In the genomic region with DNA sequence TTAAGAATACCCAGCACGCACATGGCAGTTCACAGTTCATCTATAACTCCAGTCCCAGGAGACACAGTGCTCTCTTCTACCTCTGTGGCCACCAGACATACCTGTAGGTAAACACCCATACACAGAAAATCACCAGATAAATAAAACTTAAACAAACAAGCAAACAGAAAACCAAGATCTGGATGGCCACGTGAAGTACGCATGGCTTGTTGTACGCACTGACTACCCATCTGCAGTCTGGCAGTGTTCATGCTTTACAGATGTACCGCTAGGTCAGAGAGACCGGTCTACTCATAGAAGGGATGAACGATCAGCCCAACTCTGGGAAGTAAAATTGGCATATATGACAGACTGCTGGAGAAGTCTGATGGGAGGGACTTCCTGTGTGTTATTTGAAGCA, we compare ENCODE assay signal across 24 mouse cellular contexts. TPM values are rescaled to one million over a fixed set of nuclear protein-coding genes. Genes with fewer than 3 reads are reported as not detected.
A peak's percentile ranks its signal among the peaks of the same experiment; 100 is the strongest.
DNase-seq lines count a peak whose midpoint lies in the region; ATAC-seq and TF ChIP-seq lines count a peak whose summit lies in the region.
"Had no signal": no experiment of that assay in that cellular context is flagged by ENCODE, and none has a peak within 500 bp of the region (broad histone marks: within the 10 kb centered on the region; RNA-seq: fewer than 3 reads in every experiment).

No protein-coding gene starts in this region.

- no peak for TF ChIP-seq POLR2A in liver, adult 2 months (IDR thresholded peaks at IDR 0.05; ENCODE audit: extremely low read depth, insufficient read depth, low read length)

- H3K36me3 ChIP-seq in embryonic facial prominence, embryonic 12.5 days = no peaks in the 10 kb centered on the region
- H3K36me3 ChIP-seq in embryonic facial prominence, embryonic 10.5 days (replicated peaks) = no peaks in the 10 kb centered on the region
- no peaks in the 10 kb centered on the region for H3K36me3 ChIP-seq in liver, adult 2 months (ENCODE audit: control insufficient read depth, insufficient read depth, low read length)
- no peaks in the 10 kb centered on the region for H3K36me3 ChIP-seq in liver, embryonic 11.5 days (ENCODE audit: control insufficient read depth, insufficient read depth, low read length)
- no peaks in the 10 kb centered on the region for H3K36me3 ChIP-seq in liver, embryonic 15.5 days (replicated peaks)
- H3K36me3 ChIP-seq in liver, embryonic 12.5 days = no peaks in the 10 kb centered on the region
- no peaks in the 10 kb centered on the region; the same call in 1 of the 2 replicates for H3K36me3 ChIP-seq in liver, embryonic 16.5 days (ENCODE audit: control insufficient read depth, insufficient read depth)
- H3K36me3 ChIP-seq: forebrain, embryonic 15.5 days; G1E had no signal

- TF ChIP-seq CTCF in liver, adult 2 months (IDR thresholded peaks at IDR 0.05; ENCODE audit: low read depth, low read length) = no peak

- DNase-seq in embryonic facial prominence, embryonic 10.5 days (ENCODE audit: low spot score) = no peak
- DNase-seq in liver, adult 2 months (ENCODE audit: extremely low read depth, low read depth, low spot score) = peak; percentile 91
- DNase-seq in liver, embryonic 11.5 days (ENCODE audit: low spot score) = no peak
- DNase-seq: adrenal gland, adult 8-10 months; adrenal gland, postnatal 14 days; adrenal gland, postnatal 36 days; B cell, adult 2 months; cerebellum, adult 11-12 months; cerebellum, adult 2 months; cerebellum, adult 9-10 months; cerebellum, postnatal 10 days; cerebellum, postnatal 25 days had no signal

- no peak overlapping the region for H3K4me3 ChIP-seq in embryonic facial prominence, embryonic 12.5 days
- H3K4me3 ChIP-seq in embryonic facial prominence, embryonic 10.5 days = no peak overlapping the region
- H3K4me3 ChIP-seq in liver, adult 2 months (ENCODE audit: insufficient read depth, low read depth, low read length) = no peak overlapping the region
- no peak overlapping the region for H3K4me3 ChIP-seq in liver, embryonic 11.5 days (ENCODE audit: low read depth, low read length)
- no peak overlapping the region for H3K4me3 ChIP-seq in liver, embryonic 15.5 days (replicated peaks)
- no peak overlapping the region for H3K4me3 ChIP-seq in liver, embryonic 12.5 days
- no peak overlapping the region for H3K4me3 ChIP-seq in liver, embryonic 16.5 days (ENCODE audit: low read depth, low read length)
- H3K4me3 ChIP-seq: forebrain, embryonic 13.5 days; forebrain, embryonic 15.5 days had no signal

- H3K79me2 ChIP-seq in liver, adult 2 months (ENCODE audit: control insufficient read depth, insufficient read depth, low read length) = peaks cover 18% of the 10 kb centered on the region; the same call in 1 of the 2 replicates

- H3K27ac ChIP-seq in embryonic facial prominence, embryonic 12.5 days = no peak overlapping the region
- H3K27ac ChIP-seq in embryonic facial prominence, embryonic 10.5 days (replicated peaks) = no peak overlapping the region
- peak overlapping the region; percentile 90 for H3K27ac ChIP-seq in liver, adult 2 months (replicated peaks; ENCODE audit: insufficient read depth, low read depth, low read length)
- no peak overlapping the region for H3K27ac ChIP-seq in liver, embryonic 11.5 days (ENCODE audit: low read depth, low read length)
- peak overlapping the region; percentile 65 for H3K27ac ChIP-seq in liver, embryonic 15.5 days (replicated peaks)
- no peak overlapping the region for H3K27ac ChIP-seq in liver, embryonic 12.5 days
- peak overlapping the region; percentile 58 for H3K27ac ChIP-seq in liver, embryonic 16.5 days (ENCODE audit: low read length)
- H3K27ac ChIP-seq: forebrain, embryonic 13.5 days; forebrain, embryonic 15.5 days had no signal

- no peak overlapping the region for H3K9ac ChIP-seq in embryonic facial prominence, embryonic 12.5 days
- H3K9ac ChIP-seq in liver, adult 2 months (ENCODE audit: low read depth, low read length) = peak overlapping the region; percentile 44; the same call in 1 of the 2 replicates
- no peak overlapping the region for H3K9ac ChIP-seq in liver, embryonic 11.5 days (ENCODE audit: low read depth, low read length)
- no peak overlapping the region for H3K9ac ChIP-seq in liver, embryonic 15.5 days
- no peak overlapping the region for H3K9ac ChIP-seq in liver, embryonic 12.5 days
- H3K9ac ChIP-seq in liver, embryonic 16.5 days (ENCODE audit: low read depth, low read length) = no peak overlapping the region
- H3K9ac ChIP-seq: forebrain, embryonic 13.5 days; forebrain, embryonic 15.5 days had no signal

- no peak overlapping the region for H3K4me2 ChIP-seq in embryonic facial prominence, embryonic 12.5 days (replicated peaks)
- H3K4me2 ChIP-seq in liver, embryonic 11.5 days = no peak overlapping the region
- no peak overlapping the region for H3K4me2 ChIP-seq in liver, embryonic 15.5 days
- no peak overlapping the region for H3K4me2 ChIP-seq in liver, embryonic 12.5 days
- H3K4me2 ChIP-seq in liver, embryonic 16.5 days (ENCODE audit: low read depth, low read length) = no peak overlapping the region
- H3K4me2 ChIP-seq: forebrain, embryonic 13.5 days; forebrain, embryonic 15.5 days had no signal

- WGBS in embryonic facial prominence, embryonic 12.5 days = 95% methylated on average over 7 of the region's 7 CpGs
- WGBS in embryonic facial prominence, embryonic 10.5 days = 94% methylated on average over 7 of the region's 7 CpGs
- 37% methylated on average over 7 of the region's 7 CpGs for WGBS in liver, adult 2 months
- 88% methylated on average over 7 of the region's 7 CpGs for WGBS in liver, embryonic 11.5 days
- 79% methylated on average over 7 of the region's 7 CpGs for WGBS in liver, embryonic 15.5 days (ENCODE audit: insufficient replicate concordance)
- 76% methylated on average over 7 of the region's 7 CpGs for WGBS in liver, embryonic 12.5 days (ENCODE audit: insufficient replicate concordance)
- 77% methylated on average over 7 of the region's 7 CpGs for WGBS in liver, embryonic 16.5 days (ENCODE audit: insufficient replicate concordance)

- no peaks in the 10 kb centered on the region for H3K27me3 ChIP-seq in embryonic facial prominence, embryonic 12.5 days
- no peaks in the 10 kb centered on the region for H3K27me3 ChIP-seq in embryonic facial prominence, embryonic 10.5 days (replicated peaks; ENCODE audit: low read depth, poor library complexity, severe bottlenecking)
- no peaks in the 10 kb centered on the region for H3K27me3 ChIP-seq in liver, adult 2 months (ENCODE audit: control insufficient read depth, insufficient read depth, low read length)
- no peaks in the 10 kb centered on the region for H3K27me3 ChIP-seq in liver, embryonic 11.5 days (replicated peaks; ENCODE audit: control insufficient read depth, insufficient read depth, low read length)
- no peaks in the 10 kb centered on the region for H3K27me3 ChIP-seq in liver, embryonic 15.5 days
- H3K27me3 ChIP-seq in liver, embryonic 12.5 days (replicated peaks) = no peaks in the 10 kb centered on the region
- no peaks in the 10 kb centered on the region for H3K27me3 ChIP-seq in liver, embryonic 16.5 days (ENCODE audit: control insufficient read depth, insufficient read depth, low read depth, low read length)
- H3K27me3 ChIP-seq: CH12.LX; forebrain, embryonic 13.5 days; forebrain, embryonic 15.5 days; Patski had no signal

- H3K9me3 ChIP-seq in embryonic facial prominence, embryonic 12.5 days = no peaks in the 10 kb centered on the region
- no peaks in the 10 kb centered on the region for H3K9me3 ChIP-seq in embryonic facial prominence, embryonic 10.5 days
- no peaks in the 10 kb centered on the region for H3K9me3 ChIP-seq in liver, embryonic 11.5 days (ENCODE audit: control insufficient read depth, low read length)
- H3K9me3 ChIP-seq in liver, embryonic 15.5 days (replicated peaks) = no peaks in the 10 kb centered on the region
- no peaks in the 10 kb centered on the region for H3K9me3 ChIP-seq in liver, embryonic 12.5 days (replicated peaks)
- H3K9me3 ChIP-seq in liver, embryonic 16.5 days (replicated peaks; ENCODE audit: control insufficient read depth, low read length) = no peaks in the 10 kb centered on the region
- H3K9me3 ChIP-seq: forebrain, embryonic 13.5 days; forebrain, embryonic 15.5 days had no signal

- no peaks in the 10 kb centered on the region for H3K4me1 ChIP-seq in embryonic facial prominence, embryonic 12.5 days
- H3K4me1 ChIP-seq in embryonic facial prominence, embryonic 10.5 days = peaks cover 5% of the 10 kb centered on the region
- peaks cover 35% of the 10 kb centered on the region for H3K4me1 ChIP-seq in liver, adult 2 months (ENCODE audit: control insufficient read depth, insufficient read depth, low read length)
- peaks cover 4% of the 10 kb centered on the region; the same call in 1 of the 2 replicates for H3K4me1 ChIP-seq in liver, embryonic 11.5 days (replicated peaks; ENCODE audit: control insufficient read depth, insufficient read depth, low read length)
- peaks cover 20% of the 10 kb centered on the region for H3K4me1 ChIP-seq in liver, embryonic 15.5 days (replicated peaks)
- peaks cover 11% of the 10 kb centered on the region for H3K4me1 ChIP-seq in liver, embryonic 12.5 days
- H3K4me1 ChIP-seq in liver, embryonic 16.5 days (ENCODE audit: control insufficient read depth, low read depth, low read length) = peaks cover 12% of the 10 kb centered on the region
- H3K4me1 ChIP-seq: forebrain, embryonic 13.5 days; forebrain, embryonic 15.5 days had no signal

- 0 out of 2 replicates have a peak, but pooled peaks have one; percentile 15 for ATAC-seq in embryonic facial prominence, embryonic 12.5 days (ENCODE audit: insufficient number of reproducible peaks, insufficient read depth, low FRiP score, low TSS enrichment)
- no peak for ATAC-seq in liver, embryonic 11.5 days (replicated peaks; ENCODE audit: low FRiP score)
- ATAC-seq in liver, embryonic 15.5 days (ENCODE audit: insufficient read depth) = no peak
- no peak for ATAC-seq in liver, embryonic 12.5 days
- no peak for ATAC-seq in liver, embryonic 16.5 days (ENCODE audit: low read depth)
- no peak for ATAC-seq in megakaryocyte, adult 5-6 weeks (ENCODE audit: poor library complexity, severe bottlenecking)
- ATAC-seq: forebrain, embryonic 13.5 days; forebrain, embryonic 15.5 days; Patski had no signal

RNA-seq across cellular contexts. Expression of a gene that starts 27.8 kb away (rescaled TPM):
- polyA plus RNA-seq in embryonic facial prominence, embryonic 12.5 days (2016; fragmentation: Nextera tagmentation; extraction: Ambion mirVana) = 14.2 and 18.6 TPM in 2 replicates
- polyA plus RNA-seq in embryonic facial prominence, embryonic 10.5 days (2016; fragmentation: Nextera tagmentation; extraction: Ambion mirVana) = 21.3 and 26.4 TPM in 2 replicates
- 77.3 and 102 TPM in 2 replicates for total RNA-seq in liver, adult 2 months (2014; rRNA removed)
- polyA plus RNA-seq in liver, adult 2 months (2012; rRNA removed) = 180 and 217 TPM in 2 replicates
- 21.2 and 24.8 TPM in 2 replicates for polyA plus RNA-seq in liver, embryonic 11.5 days (2014; fragmentation: Nextera tagmentation; extraction: Ambion mirVana)
- 37.5 and 47.3 TPM in 2 replicates for polyA plus RNA-seq in liver, embryonic 15.5 days (2015; fragmentation: Nextera tagmentation; extraction: Ambion mirVana)
- 17.9 and 18.2 TPM in 2 replicates for polyA plus RNA-seq in liver, embryonic 12.5 days (2016; fragmentation: Nextera tagmentation; extraction: Ambion mirVana)
- 57.6 and 62.3 TPM in 2 replicates for polyA plus RNA-seq in liver, embryonic 16.5 days (2015; fragmentation: Nextera tagmentation; extraction: Ambion mirVana)
- 1.0 and 1.5 TPM in 2 replicates for total RNA-seq in megakaryocyte, adult 5-6 weeks (2015)
- total RNA-seq in megakaryocyte, adult 5-6 weeks (2017) = 0.37 and 1.1 TPM in 2 replicates
- polyA plus RNA-seq: activated CD4-positive, CD25-positive, alpha-beta regulatory T cell, adult 4 months; CD4-positive, CD25-positive, alpha-beta regulatory T cell, adult 4 months; G1E had no signal

RNA-seq across cellular contexts. Expression of a gene that starts 34.5 kb away (rescaled TPM):
- polyA plus RNA-seq in embryonic facial prominence, embryonic 12.5 days (2016; fragmentation: Nextera tagmentation; extraction: Ambion mirVana) = 79.6 and 82.0 TPM in 2 replicates
- polyA plus RNA-seq in embryonic facial prominence, embryonic 10.5 days (2016; fragmentation: Nextera tagmentation; extraction: Ambion mirVana) = 88.0 and 93.2 TPM in 2 replicates
- 5.3 and 6.2 TPM in 2 replicates for total RNA-seq in liver, adult 2 months (2014; rRNA removed)
- polyA plus RNA-seq in liver, adult 2 months (2012; rRNA removed) = 10.5 and 17.3 TPM in 2 replicates
- 93.7 and 99.4 TPM in 2 replicates for polyA plus RNA-seq in liver, embryonic 11.5 days (2014; fragmentation: Nextera tagmentation; extraction: Ambion mirVana)
- 56.5 and 59.9 TPM in 2 replicates for polyA plus RNA-seq in liver, embryonic 15.5 days (2015; fragmentation: Nextera tagmentation; extraction: Ambion mirVana)
- polyA plus RNA-seq in liver, embryonic 12.5 days (2016; fragmentation: Nextera tagmentation; extraction: Ambion mirVana) = 69.9 and 70.4 TPM in 2 replicates
- 48.4 and 50.5 TPM in 2 replicates for polyA plus RNA-seq in liver, embryonic 16.5 days (2015; fragmentation: Nextera tagmentation; extraction: Ambion mirVana)
- total RNA-seq in megakaryocyte, adult 5-6 weeks (2015) = 189 and 201 TPM in 2 replicates
- total RNA-seq in megakaryocyte, adult 5-6 weeks (2017) = 259 and 283 TPM in 2 replicates

Comparison
In these comparisons a context has a peak if more than half of its experiments do, and no peak if none do; other contexts are left out.
1. H3K27ac ChIP-seq: peak in liver, adult 2 months (single experiment), liver, embryonic 15.5 days (single experiment) and liver, embryonic 16.5 days (single experiment); none in embryonic facial prominence, embryonic 12.5 days (single experiment), embryonic facial prominence, embryonic 10.5 days (single experiment), liver, embryonic 11.5 days (single experiment) and liver, embryonic 12.5 days (single experiment).